Mouse (Mus musculus) left cerebral cortex, adult 2 months (tissue): Measurements from ENCODE around the gene Olfr148. TPM values are rescaled to one million over a fixed set of nuclear protein-coding genes. Genes with fewer than 3 reads are reported as not detected.

Experiments
- DNase-seq, 2 experiments: peaks; one replicate each; pipeline ENCODE4 v3.0.0; 2021 to 2022; ENCODE audit warnings: low spot score in 2 of 2, mixed read lengths in 1 of 2; ENCODE audit errors: extremely low spot score in 1 of 2
- H3K27ac ChIP-seq: fragments of 200-600 bp; 2 replicates; pipeline ENCODE4 v1.8.1; 2022
- H3K4me3 ChIP-seq: fragments of 200-600 bp; 2 replicates; pipeline ENCODE4 v1.8.1; 2022
- CTCF ChIP-seq: fragments of 200-600 bp; IDR thresholded peaks from 2 replicates; pipeline ENCODE4 v1.8.1; 2022; ENCODE audit warnings: antibody characterized with exemption, mild to moderate bottlenecking, moderate library complexity
- intact Hi-C: fragments of 180-260 bp; cut with DNase I; formaldehyde crosslinking; loops from one replicate; pipeline ENCODE4 v1.15.1; 2025
- total RNA-seq, 2 experiments: library from RNA; stranded (reverse); gene quantifications; 2 replicates each; pipeline ENCODE4 v1.2.3; 2021

Olfr148 gene
- total RNA-seq, 2 experiments from 2014 or later = not detected

GRCm38 (mm10) chr9:39633913-39634594 is 23.6 kb downstream of the Olfr148 start:
- intact Hi-C loops = no loop called here
- no peak overlapping the region for H3K27ac ChIP-seq
- H3K4me3 ChIP-seq = no peak overlapping the region
- DNase-seq = peak; percentile 13 to 26
- no peak for TF ChIP-seq CTCF

DNA sequence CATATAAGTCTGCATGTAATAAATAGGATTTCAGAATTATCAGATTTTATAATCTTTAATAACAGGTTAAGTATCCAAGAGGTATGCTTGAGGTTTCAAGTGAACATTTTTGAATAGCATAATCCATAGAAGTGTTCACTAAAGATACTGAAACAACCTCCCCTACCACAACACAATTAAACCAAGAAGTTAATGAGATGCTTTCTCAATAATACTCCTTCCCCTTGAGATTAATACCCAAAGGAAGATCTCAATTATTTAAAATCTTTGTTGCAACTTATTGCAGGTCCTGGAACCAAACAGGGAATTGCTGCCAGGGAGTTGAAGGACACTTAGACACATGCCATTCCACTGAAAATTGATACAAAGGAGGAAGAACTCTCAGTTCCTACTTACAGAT is 34.3 kb downstream of the Olfr148 start, which contains the start of gene Olfr961:
TSS of gene Olfr961 (plus strand) at position 301 of the 400 bp plus-strand sequence.
- no peak for TF ChIP-seq CTCF
- no peak for DNase-seq
- no peak within 1 kb of the TSS for H3K4me3 ChIP-seq
- intact Hi-C loops = no loop called here
- H3K27ac ChIP-seq = no peak within 1 kb of the TSS

DNA sequence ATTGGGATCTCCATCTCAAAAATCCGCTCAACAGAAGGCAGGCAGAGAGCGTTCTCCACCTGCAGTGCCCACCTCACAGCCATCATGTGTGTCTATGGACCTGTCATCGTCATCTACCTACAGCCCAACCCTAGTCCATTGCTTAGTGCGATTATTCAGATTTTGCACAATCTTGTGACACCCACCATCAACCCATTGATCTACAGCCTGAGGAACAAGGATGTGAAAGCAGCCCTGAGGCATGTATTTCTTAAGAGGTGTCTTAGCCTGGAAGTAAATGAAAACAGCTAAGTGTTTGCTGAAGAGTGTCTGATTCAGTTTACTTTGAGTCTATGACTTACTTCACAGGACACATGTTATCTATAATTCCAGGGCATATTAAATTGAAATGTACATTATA is 36.9 kb downstream of the Olfr148 start:
- intact Hi-C loops = no loop called here
- no peak overlapping the region for H3K27ac ChIP-seq

GRCm38 (mm10) chr9:39654756-39655396 is 44.4 kb downstream of the Olfr148 start:
- no peak overlapping the region for H3K4me3 ChIP-seq
- intact Hi-C loops = no loop called here
- TF ChIP-seq CTCF = no peak
- DNase-seq = no peak
- H3K27ac ChIP-seq = no peak overlapping the region

More for the DNA sequence above, 36.9 kb downstream of the Olfr148 start:
- DNase-seq = no peak
- no peak for TF ChIP-seq CTCF
- H3K4me3 ChIP-seq = no peak overlapping the region

Other genes starting within 250 kb of the Olfr148 start
- not detected for gene Olfr951, start 223.2 kb upstream of the Olfr148 start, total RNA-seq
- not detected for gene Olfr952, start 183.5 kb upstream of the Olfr148 start, total RNA-seq
- not detected for gene Olfr954, start 154.0 kb upstream of the Olfr148 start, total RNA-seq
- gene Olfr955, start 138.7 kb upstream of the Olfr148 start, total RNA-seq = not detected
- gene Olfr44, start 116.7 kb upstream of the Olfr148 start, total RNA-seq = not detected
- gene Olfr957, start 94.8 kb upstream of the Olfr148 start, total RNA-seq = not detected
- gene Olfr958, start 56.6 kb upstream of the Olfr148 start, total RNA-seq = not detected
- not detected for gene Olfr959, start 35.1 kb upstream of the Olfr148 start, total RNA-seq
- gene AW551984, start 6.3 kb upstream of the Olfr148 start, total RNA-seq = 1 to 10 TPM; 4.5 to 9.2 TPM
- gene Olfr960, start 10.7 kb downstream of the Olfr148 start, total RNA-seq = not detected
- not detected for gene Olfr961, start 34.4 kb downstream of the Olfr148 start, total RNA-seq
- not detected for gene Olfr963, start 56.5 kb downstream of the Olfr148 start, total RNA-seq
- not detected for gene Olfr149, start 96.5 kb downstream of the Olfr148 start, total RNA-seq
- not detected for gene Olfr965, start 100.7 kb downstream of the Olfr148 start, total RNA-seq
- gene Olfr150, start 120.3 kb downstream of the Olfr148 start, total RNA-seq = not detected
- not detected for gene Olfr967, start 135.6 kb downstream of the Olfr148 start, total RNA-seq
- not detected for gene Olfr968, start 172.6 kb downstream of the Olfr148 start, total RNA-seq
- gene Olfr969, start 180.3 kb downstream of the Olfr148 start, total RNA-seq = not detected
- not detected for gene Olfr970, start 198.2 kb downstream of the Olfr148 start, total RNA-seq
- not detected for gene Olfr971, start 226.2 kb downstream of the Olfr148 start, total RNA-seq